Mouse (Mus musculus) MEL (cell line): Measurements from ENCODE around the gene Shbg. TPM values are rescaled to one million over a fixed set of nuclear protein-coding genes. Genes with fewer than 3 reads are reported as not detected.

ENCODE experiments used
- DNase-seq: peaks from one replicate; pipeline ENCODE4 v3.0.0; 2011; ENCODE audit warnings: low read depth, low spot score
- H3K27ac ChIP-seq: 2 replicates; pipeline ENCODE4 v1.5.1; 2012; ENCODE audit warnings: low read depth, mild to moderate bottlenecking, control low read depth, low read length, moderate library complexity; ENCODE audit not compliant: control insufficient read depth
- H3K27me3 ChIP-seq, 2 experiments: fragments of 150-350 bp in 1 of 2; sonication (generic) in 1 of 2; 2 replicates each; pipeline ENCODE4 v1.6.1; 2012; ENCODE audit warnings: low read length in 2 of 2, mild to moderate bottlenecking in 2 of 2, improper control_type of control experiment in 1 of 2, moderate library complexity in 1 of 2; ENCODE audit not compliant: insufficient read depth in 2 of 2, control insufficient read depth in 1 of 2
- H3K36me3 ChIP-seq, 2 experiments: 2 replicates each; pipeline ENCODE4 v1.6.1; 2012 to 2014; ENCODE audit warnings: low read length in 2 of 2, improper control_type of control experiment in 1 of 2, inconsistent platforms in 1 of 2, mild to moderate bottlenecking in 1 of 2; ENCODE audit not compliant: insufficient read depth in 2 of 2, control insufficient read depth in 1 of 2
- H3K4me1 ChIP-seq, 2 experiments: fragments of 150-350 bp in 1 of 2; sonication (generic) in 1 of 2; 2 replicates each; pipeline ENCODE4 v1.6.1; 2012; ENCODE audit warnings: low read length in 2 of 2, improper control_type of control experiment in 1 of 2, mild to moderate bottlenecking in 1 of 2; ENCODE audit not compliant: insufficient read depth in 2 of 2, control insufficient read depth in 1 of 2
- H3K4me3 ChIP-seq, 2 experiments: fragments of 150-350 bp in 1 of 2; sonication (generic) in 1 of 2; 2 replicates each; pipeline ENCODE4 v1.5.1; 2012; ENCODE audit warnings: low read depth in 2 of 2, low read length in 2 of 2, mild to moderate bottlenecking in 2 of 2, moderate library complexity in 2 of 2, control low read depth in 1 of 2, improper control_type of control experiment in 1 of 2; ENCODE audit not compliant: control insufficient read depth in 1 of 2, insufficient read depth in 1 of 2
- H3K79me2 ChIP-seq: 2 replicates; pipeline ENCODE4 v1.6.1; 2012; ENCODE audit warnings: mild to moderate bottlenecking, low read length, moderate library complexity; ENCODE audit not compliant: control insufficient read depth, poor library complexity, insufficient read depth
- H3K9ac ChIP-seq: 2 replicates; pipeline ENCODE4 v1.6.1; 2012; ENCODE audit warnings: low read depth, mild to moderate bottlenecking, control low read depth, low read length, moderate library complexity; ENCODE audit not compliant: control insufficient read depth, poor library complexity, severe bottlenecking
- H3K9me3 ChIP-seq: fragments of 150-350 bp; sonication (generic); replicated peaks from 2 replicates; pipeline ENCODE4 v1.6.1; 2012; ENCODE audit warnings: mild to moderate bottlenecking, low read length, improper control_type of control experiment, moderate library complexity; ENCODE audit not compliant: insufficient read depth
- CHD1 ChIP-seq: IDR thresholded peaks from 2 replicates; pipeline ENCODE4 v1.6.1; 2012; ENCODE audit warnings: low read depth, mild to moderate bottlenecking, inconsistent platforms, low read length, improper control_type of control experiment
- CHD2 ChIP-seq: IDR thresholded peaks from 2 replicates; pipeline ENCODE4 v1.6.1; 2011; ENCODE audit warnings: low read length, improper control_type of control experiment
- E2F4 ChIP-seq: IDR thresholded peaks from 2 replicates; pipeline ENCODE4 v1.6.1; 2011; ENCODE audit warnings: low read depth, low read length, improper control_type of control experiment, borderline replicate concordance
- ELF1 ChIP-seq: IDR thresholded peaks from 2 replicates; pipeline ENCODE4 v1.6.1; 2014; ENCODE audit warnings: low read depth, mild to moderate bottlenecking, inconsistent platforms, low read length, improper control_type of control experiment, moderate library complexity
- EP300 ChIP-seq, 2 experiments: IDR thresholded peaks; 2 replicates each; pipeline ENCODE4 v1.6.1; 2011; ENCODE audit warnings: improper control_type of control experiment in 2 of 2, low read length in 2 of 2, low read depth in 1 of 2, mild to moderate bottlenecking in 1 of 2
- ETS1 ChIP-seq: IDR thresholded peaks from 2 replicates; pipeline ENCODE4 v1.6.1; 2012; ENCODE audit warnings: low read depth, mild to moderate bottlenecking, inconsistent platforms, low read length, improper control_type of control experiment, moderate library complexity
- GABPA ChIP-seq: IDR thresholded peaks from 2 replicates; pipeline ENCODE4 v1.6.1; 2012; ENCODE audit warnings: low read depth, mild to moderate bottlenecking, inconsistent platforms, low read length, improper control_type of control experiment, moderate library complexity
- GATA1 ChIP-seq: IDR thresholded peaks from 2 replicates; pipeline ENCODE4 v1.6.1; 2011; ENCODE audit warnings: low read depth, low read length, improper control_type of control experiment
- HCFC1 ChIP-seq: IDR thresholded peaks from 2 replicates; pipeline ENCODE4 v1.6.1; 2012; ENCODE audit warnings: low read depth, mild to moderate bottlenecking, inconsistent platforms, low read length, improper control_type of control experiment, moderate library complexity
- JUND ChIP-seq: IDR thresholded peaks from 2 replicates; pipeline ENCODE4 v1.6.1; 2011; ENCODE audit warnings: low read depth, mild to moderate bottlenecking, improper control_type of control experiment, low read length
- KAT2A ChIP-seq: conservative IDR thresholded peaks from 2 replicates; pipeline ENCODE4 v1.6.1; 2012; ENCODE audit warnings: low read depth, low read length, improper control_type of control experiment, inconsistent platforms
- MAX ChIP-seq: IDR thresholded peaks from 2 replicates; pipeline ENCODE4 v1.6.1; 2011; ENCODE audit warnings: low read length, improper control_type of control experiment
- MAZ ChIP-seq: IDR thresholded peaks from 2 replicates; pipeline ENCODE4 v1.6.1; 2012; ENCODE audit warnings: low read depth, mild to moderate bottlenecking, inconsistent platforms, low read length, improper control_type of control experiment
- MEF2A ChIP-seq: IDR thresholded peaks from 2 replicates; pipeline ENCODE4 v1.6.1; 2014; ENCODE audit warnings: low read depth, mild to moderate bottlenecking, inconsistent platforms, low read length, improper control_type of control experiment; ENCODE audit not compliant: poor library complexity, insufficient replicate concordance, severe bottlenecking; ENCODE audit errors: extremely low read depth
- MYC ChIP-seq: IDR thresholded peaks from 2 replicates; pipeline ENCODE4 v1.6.1; 2011; ENCODE audit warnings: low read depth, mild to moderate bottlenecking, low read length, improper control_type of control experiment, moderate library complexity
- NELFE ChIP-seq: IDR thresholded peaks from 2 replicates; pipeline ENCODE4 v1.6.1; 2011; ENCODE audit warnings: low read depth, low read length, improper control_type of control experiment
- NRF1 ChIP-seq: IDR thresholded peaks from 2 replicates; pipeline ENCODE4 v1.6.1; 2014; ENCODE audit warnings: low read depth, mild to moderate bottlenecking, inconsistent platforms, low read length, improper control_type of control experiment, moderate library complexity; ENCODE audit not compliant: poor library complexity, insufficient read depth, severe bottlenecking
- POLR2AphosphoS2 ChIP-seq: IDR thresholded peaks from 2 replicates; pipeline ENCODE4 v1.6.1; 2011; ENCODE audit warnings: low read length, improper control_type of control experiment
- POLR2AphosphoS5 ChIP-seq: IDR thresholded peaks from 2 replicates; pipeline ENCODE4 v1.6.1; 2012; ENCODE audit warnings: low read depth, borderline replicate concordance, mild to moderate bottlenecking, inconsistent platforms, low read length, moderate library complexity, mixed read lengths
- RAD21 ChIP-seq: IDR thresholded peaks from 2 replicates; pipeline ENCODE4 v1.6.1; 2011; ENCODE audit warnings: mild to moderate bottlenecking, low read depth, low read length, improper control_type of control experiment
- SMC3 ChIP-seq: IDR thresholded peaks from 2 replicates; pipeline ENCODE4 v1.6.1; 2011; ENCODE audit warnings: low read depth, low read length, improper control_type of control experiment
- TBP ChIP-seq: IDR thresholded peaks from 2 replicates; pipeline ENCODE4 v1.8.0; 2011; ENCODE audit warnings: low read depth, low read length, improper control_type of control experiment
- TCF12 ChIP-seq: IDR thresholded peaks from 2 replicates; pipeline ENCODE4 v1.6.1; 2014; ENCODE audit warnings: low read depth, mild to moderate bottlenecking, inconsistent platforms, low read length, improper control_type of control experiment, moderate library complexity
- UBTF ChIP-seq: IDR thresholded peaks from 2 replicates; pipeline ENCODE4 v1.6.1; 2012; ENCODE audit warnings: low read depth, mild to moderate bottlenecking, inconsistent platforms, low read length, improper control_type of control experiment, moderate library complexity, borderline replicate concordance; ENCODE audit not compliant: insufficient read depth
- USF1 ChIP-seq: IDR thresholded peaks from 2 replicates; pipeline ENCODE4 v1.6.1; 2014; ENCODE audit warnings: low read depth, mild to moderate bottlenecking, inconsistent platforms, low read length, improper control_type of control experiment, moderate library complexity
- ZC3H11A ChIP-seq: IDR thresholded peaks from 2 replicates; pipeline ENCODE4 v1.6.1; 2012; ENCODE audit warnings: low read depth, mild to moderate bottlenecking, inconsistent platforms, low read length, improper control_type of control experiment
- ZKSCAN1 ChIP-seq: IDR thresholded peaks from 2 replicates; pipeline ENCODE4 v1.6.1; 2012; ENCODE audit warnings: low read depth, mild to moderate bottlenecking, inconsistent platforms, low read length, improper control_type of control experiment, moderate library complexity
- ZMIZ1 ChIP-seq: IDR thresholded peaks from 2 replicates; pipeline ENCODE4 v1.6.1; 2012; ENCODE audit warnings: low read depth, mild to moderate bottlenecking, inconsistent platforms, low read length, improper control_type of control experiment, moderate library complexity
- polyA plus RNA-seq, 2 experiments: library from polyadenylated mRNA; stranded (reverse) in 1 of 2; unstranded in 1 of 2; fragments of >175 nt in 1 of 2; fragments of >200 nt in 1 of 2; gene quantifications; 2 replicates each; pipeline versions ENCODE4 v1.2.1 to v1.2.4; 2012; ENCODE audit warnings: low replicate concordance in 2 of 2, low read depth in 1 of 2; ENCODE audit not compliant: insufficient read length in 2 of 2, insufficient read depth in 1 of 2, missing spikeins in 1 of 2
- total RNA-seq: library from RNA; depleted of rRNA; stranded (reverse); fragments of 300-350 nt; gene quantifications from 2 replicates; pipeline ENCODE4 v1.2.3, GENCODE M21; 2012

Shbg gene
- total and polyA plus RNA-seq, 3 experiments: not detected

- H3K36me3 ChIP-seq: peaks cover 24 to 60% of the 10 kb centered on the region in 2 experiments
- H3K4me3 ChIP-seq: no peak overlapping the region
- no peak for TF ChIP-seq ETS1
- no peak for TF ChIP-seq GABPA
- no peak for TF ChIP-seq MYC
- no peak for TF ChIP-seq SMC3
- peak; percentile 51; the same call in 1 of the 2 replicates for TF ChIP-seq MAZ
- TF ChIP-seq HCFC1: no peak
- TF ChIP-seq EP300 (IDR thresholded peaks at IDR 0.05; ENCODE audit: low read depth in 1 of 2, low read length in 2 of 2): 0 out of 4 replicates have a peak, but pooled peaks of 1 of the 2 experiments have one; percentile 16
- 0 out of 2 replicates have a peak, but pooled peaks have one; percentile 23 for TF ChIP-seq ZMIZ1
- no peak for TF ChIP-seq TBP
- TF ChIP-seq, all 39 proteins: peak for 3
- peak overlapping the region; percentile 68; the same call in 1 of the 2 replicates for H3K27ac ChIP-seq
- H3K27me3 ChIP-seq: no peaks in the 10 kb centered on the region
- no peak overlapping the region for H3K9ac ChIP-seq
- no peaks in the 10 kb centered on the region for H3K9me3 ChIP-seq
- no peak for DNase-seq
- peaks cover 7% of the 10 kb centered on the region for H3K79me2 ChIP-seq
- peaks cover 22 to 49% of the 10 kb centered on the region in 2 experiments for H3K4me1 ChIP-seq
These were observed 27.1 kb downstream of the Shbg start for GRCm38 (mm10) chr11:69590622-69591021.

DNA sequence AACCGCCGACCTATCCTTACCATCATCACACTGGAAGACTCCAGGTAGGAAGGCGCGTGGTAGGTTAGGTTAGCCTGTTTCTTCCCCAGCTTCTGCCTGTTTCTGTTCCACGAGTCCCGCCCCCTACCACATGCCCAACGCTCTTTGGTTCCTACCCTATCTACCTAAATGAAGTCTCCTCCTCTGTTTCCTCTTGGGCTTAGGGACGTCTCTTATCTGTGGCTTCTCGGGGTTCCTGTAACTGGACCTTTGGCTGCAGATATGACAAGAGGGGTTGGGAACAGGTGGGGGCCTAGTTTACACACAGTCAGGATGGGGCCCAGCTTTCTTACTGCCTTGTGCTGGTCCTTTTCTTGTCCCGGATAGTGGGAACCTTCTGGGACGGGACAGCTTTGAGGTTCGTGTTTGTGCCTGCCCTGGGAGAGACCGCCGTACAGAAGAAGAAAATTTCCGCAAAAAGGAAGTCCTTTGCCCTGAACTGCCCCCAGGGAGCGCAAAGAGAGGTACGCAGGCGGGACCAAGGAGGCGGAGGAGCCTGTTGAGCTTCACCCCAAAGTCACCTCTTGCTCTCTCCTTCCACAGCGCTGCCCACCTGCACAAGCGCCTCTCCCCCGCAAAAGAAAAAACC is 28.4 kb downstream of the Shbg start:
- H3K4me1 ChIP-seq: peaks cover 29 to 60% of the 10 kb centered on the region in 2 experiments
- peak overlapping the region; percentile 18; the same call in 1 of the 2 replicates for H3K9ac ChIP-seq
- TF ChIP-seq ZKSCAN1 (no peak), NELFE (no peak; the same call in 1 of the 2 replicates), ZMIZ1 (no peak; the same call in 1 of the 2 replicates), SMC3 (no peak), RAD21 (no peak), JUND (no peak), GABPA (no peak), TCF12 (peak; percentile 88), POLR2AphosphoS2 (peak; percentile 69), UBTF (no peak), E2F4 (no peak), MYC (peak; percentile 67; the same call in 1 of the 2 replicates), EP300 (IDR thresholded peaks at IDR 0.05; ENCODE audit: low read depth in 1 of 2, low read length in 2 of 2) (peak; percentile 79 to 93), CHD1 (0 out of 2 replicates have a peak, but pooled peaks have one; percentile 55), MAX (peak; percentile 24; the same call in 1 of the 2 replicates), GATA1 (peak; percentile 86), MAZ (peak; percentile 93), ELF1 (peak; percentile 62), KAT2A (peak; percentile 45), NRF1 (no peak), ZC3H11A (no peak), POLR2AphosphoS5 (no peak), USF1 (0 out of 2 replicates have a peak, but pooled peaks have one; percentile 30), MEF2A (no peak), CHD2 (peak; percentile 38; the same call in 1 of the 2 replicates)

More for the DNA sequence above, 28.4 kb downstream of the Shbg start:
- peaks cover 24 to 71% of the 10 kb centered on the region in 2 experiments for H3K36me3 ChIP-seq
- H3K27ac ChIP-seq: peak overlapping the region; percentile 68
- H3K9me3 ChIP-seq: no peaks in the 10 kb centered on the region
- peaks cover 12% of the 10 kb centered on the region for H3K79me2 ChIP-seq
- H3K27me3 ChIP-seq: no peaks in the 10 kb centered on the region
- no peak overlapping the region; a peak in 1 of 4 replicates for H3K4me3 ChIP-seq
- peak; percentile 84 for DNase-seq
